8 mouse cellular contexts compared by ENCODE assay signal in the genomic region with DNA sequence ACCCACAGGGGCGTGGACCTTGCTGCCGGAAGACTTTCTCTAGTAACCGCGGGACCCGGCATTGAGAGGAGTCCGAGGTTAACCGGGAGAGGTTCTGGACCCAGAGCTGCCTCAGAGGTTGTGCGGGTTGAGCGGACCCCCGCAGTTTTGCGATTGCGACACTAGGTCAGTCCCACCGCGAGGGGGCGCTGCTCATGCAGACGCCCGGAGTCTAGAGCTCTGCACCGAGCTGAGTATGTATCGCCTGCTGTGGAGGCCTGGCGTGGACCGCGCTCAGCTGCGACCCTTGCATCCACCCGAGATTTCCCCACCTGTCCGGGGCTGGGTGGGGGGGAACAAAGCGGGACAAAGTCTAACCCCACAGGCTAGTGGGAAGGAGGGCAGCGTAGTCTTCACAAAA. TPM values are rescaled to one million over a fixed set of nuclear protein-coding genes. Genes with fewer than 3 reads are reported as not detected.
DNase-seq lines count a peak whose midpoint lies in the region; ATAC-seq lines count a peak whose summit lies in the region.

No protein-coding gene starts in this region.

- peaks cover 3% of the 10 kb centered on the region for H3K9me3 ChIP-seq in erythroblast, embryonic 14.5 days (ENCODE audit: control insufficient read depth, low read length)
- no peaks in the 10 kb centered on the region for H3K9me3 ChIP-seq in heart, embryonic 13.5 days
- H3K9me3 ChIP-seq in kidney, embryonic 16.5 days (ENCODE audit: low read length), result no peaks in the 10 kb centered on the region
- no peaks in the 10 kb centered on the region for H3K9me3 ChIP-seq in liver, embryonic 15.5 days (replicated peaks)
- no peaks in the 10 kb centered on the region for H3K9me3 ChIP-seq in neural tube, embryonic 13.5 days

- H3K4me2 ChIP-seq in heart, embryonic 13.5 days, result peak overlapping the region; percentile 79
- peak overlapping the region; percentile 80 for H3K4me2 ChIP-seq in kidney, embryonic 16.5 days (replicated peaks; ENCODE audit: low read depth, low read length)
- H3K4me2 ChIP-seq in liver, embryonic 15.5 days, result peak overlapping the region; percentile 82
- H3K4me2 ChIP-seq in neural tube, embryonic 13.5 days, result peak overlapping the region; percentile 62

- DNase-seq in testis, postnatal 10 days (ENCODE audit: low spot score), result peak; percentile 87

- peaks cover 39% of the 10 kb centered on the region for H3K27me3 ChIP-seq in erythroblast, embryonic 14.5 days (ENCODE audit: control insufficient read depth)
- peaks cover 29% of the 10 kb centered on the region for H3K27me3 ChIP-seq in heart, embryonic 13.5 days (replicated peaks)
- H3K27me3 ChIP-seq in kidney, embryonic 16.5 days (ENCODE audit: insufficient read depth, low read length), result 0 out of 2 replicates have a peak, but pooled peaks cover 9% of the 10 kb centered on the region
- peaks cover 41% of the 10 kb centered on the region for H3K27me3 ChIP-seq in liver, embryonic 15.5 days
- H3K27me3 ChIP-seq in neural tube, embryonic 13.5 days, result peaks cover 29% of the 10 kb centered on the region

- H3K4me1 ChIP-seq in brown adipose tissue, adult 24 weeks (ENCODE audit: control insufficient read depth, insufficient read depth, insufficient read length, low read length), result peaks cover 6% of the 10 kb centered on the region
- peaks cover 35% of the 10 kb centered on the region for H3K4me1 ChIP-seq in erythroblast, embryonic 14.5 days (ENCODE audit: control insufficient read depth)
- H3K4me1 ChIP-seq in heart, embryonic 13.5 days, result peaks cover 18% of the 10 kb centered on the region
- no peaks in the 10 kb centered on the region for H3K4me1 ChIP-seq in kidney, embryonic 16.5 days (ENCODE audit: insufficient read depth, low read length)
- peaks cover 33% of the 10 kb centered on the region for H3K4me1 ChIP-seq in liver, embryonic 15.5 days (replicated peaks)
- peaks cover 9% of the 10 kb centered on the region for H3K4me1 ChIP-seq in neural tube, embryonic 13.5 days (replicated peaks)

- H3K27ac ChIP-seq in brown adipose tissue, adult 24 weeks (replicated peaks; ENCODE audit: low read depth, low read length), result no peak overlapping the region
- no peak overlapping the region for H3K27ac ChIP-seq in heart, embryonic 13.5 days (replicated peaks)
- no peak overlapping the region for H3K27ac ChIP-seq in kidney, embryonic 16.5 days (ENCODE audit: low read length)
- H3K27ac ChIP-seq in liver, embryonic 15.5 days (replicated peaks), result no peak overlapping the region
- H3K27ac ChIP-seq in neural tube, embryonic 13.5 days (replicated peaks), result no peak overlapping the region

- H3K9ac ChIP-seq in heart, embryonic 13.5 days, result peak overlapping the region; percentile 82
- peak overlapping the region; percentile 77 for H3K9ac ChIP-seq in kidney, embryonic 16.5 days (replicated peaks; ENCODE audit: low read length)
- H3K9ac ChIP-seq in liver, embryonic 15.5 days, result peak overlapping the region; percentile 49; the same call in 1 of the 2 replicates
- H3K9ac ChIP-seq in neural tube, embryonic 13.5 days, result peak overlapping the region; percentile 72

- H3K4me3 ChIP-seq in brown adipose tissue, adult 24 weeks (ENCODE audit: insufficient read depth, low read depth, low read length), result peak overlapping the region; percentile 61
- peak overlapping the region; percentile 46 for H3K4me3 ChIP-seq in erythroblast, embryonic 14.5 days (replicated peaks)
- peak overlapping the region; percentile 48 for H3K4me3 ChIP-seq in heart, embryonic 13.5 days
- H3K4me3 ChIP-seq in kidney, embryonic 16.5 days (ENCODE audit: low read length), result peak overlapping the region; percentile 49
- H3K4me3 ChIP-seq in liver, embryonic 15.5 days (replicated peaks), result peak overlapping the region; percentile 49
- H3K4me3 ChIP-seq in neural tube, embryonic 13.5 days, result peak overlapping the region; percentile 38

- 3% methylated on average over 27 of the region's 27 CpGs for WGBS in heart, embryonic 13.5 days
- 2% methylated on average over 27 of the region's 27 CpGs for WGBS in kidney, embryonic 16.5 days
- 2% methylated on average over 27 of the region's 27 CpGs for WGBS in liver, embryonic 15.5 days (ENCODE audit: insufficient replicate concordance)
- 1% methylated on average over 27 of the region's 27 CpGs for WGBS in neural tube, embryonic 13.5 days

- no peaks in the 10 kb centered on the region for H3K36me3 ChIP-seq in erythroblast, embryonic 14.5 days (ENCODE audit: control insufficient read depth)
- no peaks in the 10 kb centered on the region for H3K36me3 ChIP-seq in heart, embryonic 13.5 days
- no peaks in the 10 kb centered on the region for H3K36me3 ChIP-seq in kidney, embryonic 16.5 days (ENCODE audit: insufficient read depth, low read length)
- no peaks in the 10 kb centered on the region for H3K36me3 ChIP-seq in liver, embryonic 15.5 days (replicated peaks)
- H3K36me3 ChIP-seq in neural tube, embryonic 13.5 days, result no peaks in the 10 kb centered on the region

- ATAC-seq in CD4-positive, CD25-positive, alpha-beta regulatory T cell, adult 4 months, result peak; percentile 78
- no peak; the same call in 1 of the 2 replicates for ATAC-seq in heart, embryonic 13.5 days (ENCODE audit: extremely low read depth, insufficient number of reproducible peaks, low FRiP score, low TSS enrichment)
- ATAC-seq in kidney, embryonic 16.5 days (ENCODE audit: low FRiP score, low TSS enrichment), result peak; percentile 83; the same call in 1 of the 2 replicates
- ATAC-seq in liver, embryonic 15.5 days (ENCODE audit: insufficient read depth), result peak; percentile 45; the same call in 1 of the 2 replicates
- ATAC-seq in neural tube, embryonic 13.5 days (ENCODE audit: low read depth), result peak; percentile 78

RNA-seq across cellular contexts. Expression of gene Ppm1j, which starts 22.4 kb away (rescaled TPM):
- 10 to 100 TPM; 14.5 to 29.2 TPM for polyA plus RNA-seq in CD4-positive, CD25-positive, alpha-beta regulatory T cell, adult 4 months (2017; shearing (Covaris generic))
- not detected in 2 replicates for polyA plus RNA-seq in brown adipose tissue, adult 24 weeks (2012; ENCODE audit: insufficient read depth, insufficient read length, missing spikeins)
- polyA plus RNA-seq in erythroblast, embryonic 14.5 days (2012), result not detected in 2 replicates
- polyA plus RNA-seq in heart, embryonic 13.5 days (2015; fragmentation: Nextera tagmentation; extraction: Ambion mirVana), result 36.6 and 38.7 TPM in 2 replicates
- 7.0 and 8.9 TPM in 2 replicates for polyA plus RNA-seq in kidney, embryonic 16.5 days (2015; fragmentation: Nextera tagmentation; extraction: Ambion mirVana)
- 0.24 and 0.64 TPM in 2 replicates for polyA plus RNA-seq in liver, embryonic 15.5 days (2015; fragmentation: Nextera tagmentation; extraction: Ambion mirVana)
- 1.5 and 1.9 TPM in 2 replicates for polyA plus RNA-seq in neural tube, embryonic 13.5 days (2015; fragmentation: Nextera tagmentation; extraction: Ambion mirVana)

RNA-seq across cellular contexts. Expression of gene Fam19a3, which starts 23.2 kb away (rescaled TPM):
- polyA plus RNA-seq in CD4-positive, CD25-positive, alpha-beta regulatory T cell, adult 4 months (2017; shearing (Covaris generic)), result 1 to 10 TPM in 1 of 2 experiments, under 1 TPM in 1; 0.67 to 1.2 TPM
- polyA plus RNA-seq in brown adipose tissue, adult 24 weeks (2012; ENCODE audit: insufficient read depth, insufficient read length, missing spikeins), result 0.24 and 0.25 TPM in 2 replicates
- polyA plus RNA-seq in erythroblast, embryonic 14.5 days (2012), result not detected in 2 replicates
- polyA plus RNA-seq in heart, embryonic 13.5 days (2015; fragmentation: Nextera tagmentation; extraction: Ambion mirVana), result 0.96 and 1.0 TPM in 2 replicates
- polyA plus RNA-seq in kidney, embryonic 16.5 days (2015; fragmentation: Nextera tagmentation; extraction: Ambion mirVana), result 0.18 and 0.20 TPM in 2 replicates
- not detected in 2 replicates for polyA plus RNA-seq in liver, embryonic 15.5 days (2015; fragmentation: Nextera tagmentation; extraction: Ambion mirVana)
- not detected in 2 replicates for polyA plus RNA-seq in neural tube, embryonic 13.5 days (2015; fragmentation: Nextera tagmentation; extraction: Ambion mirVana)

RNA-seq across cellular contexts. Expression of gene Rhoc, which starts 29.8 kb away (rescaled TPM):
- 1 to 10 TPM; 7.4 to 7.8 TPM for polyA plus RNA-seq in CD4-positive, CD25-positive, alpha-beta regulatory T cell, adult 4 months (2017; shearing (Covaris generic))
- polyA plus RNA-seq in brown adipose tissue, adult 24 weeks (2012; ENCODE audit: insufficient read depth, insufficient read length, missing spikeins), result 42.7 and 56.0 TPM in 2 replicates
- 0.24 and 0.47 TPM in 2 replicates for polyA plus RNA-seq in erythroblast, embryonic 14.5 days (2012)
- 192 and 225 TPM in 2 replicates for polyA plus RNA-seq in heart, embryonic 13.5 days (2015; fragmentation: Nextera tagmentation; extraction: Ambion mirVana)
- polyA plus RNA-seq in kidney, embryonic 16.5 days (2015; fragmentation: Nextera tagmentation; extraction: Ambion mirVana), result 136 and 146 TPM in 2 replicates
- polyA plus RNA-seq in liver, embryonic 15.5 days (2015; fragmentation: Nextera tagmentation; extraction: Ambion mirVana), result 20.5 and 21.5 TPM in 2 replicates
- 82.9 and 83.0 TPM in 2 replicates for polyA plus RNA-seq in neural tube, embryonic 13.5 days (2015; fragmentation: Nextera tagmentation; extraction: Ambion mirVana)

RNA-seq across cellular contexts. Expression of gene Mov10, which starts 60.0 kb away (rescaled TPM):
- 10 to 100 TPM; 27.8 to 49.0 TPM for polyA plus RNA-seq in CD4-positive, CD25-positive, alpha-beta regulatory T cell, adult 4 months (2017; shearing (Covaris generic))
- 1.2 and 1.5 TPM in 2 replicates for polyA plus RNA-seq in brown adipose tissue, adult 24 weeks (2012; ENCODE audit: insufficient read depth, insufficient read length, missing spikeins)
- 0.85 and 1.0 TPM in 2 replicates for polyA plus RNA-seq in erythroblast, embryonic 14.5 days (2012)
- polyA plus RNA-seq in heart, embryonic 13.5 days (2015; fragmentation: Nextera tagmentation; extraction: Ambion mirVana), result 37.1 and 47.6 TPM in 2 replicates
- polyA plus RNA-seq in kidney, embryonic 16.5 days (2015; fragmentation: Nextera tagmentation; extraction: Ambion mirVana), result 60.4 and 61.5 TPM in 2 replicates
- 27.6 and 29.0 TPM in 2 replicates for polyA plus RNA-seq in liver, embryonic 15.5 days (2015; fragmentation: Nextera tagmentation; extraction: Ambion mirVana)
- polyA plus RNA-seq in neural tube, embryonic 13.5 days (2015; fragmentation: Nextera tagmentation; extraction: Ambion mirVana), result 13.4 and 13.8 TPM in 2 replicates
